Mouse (Mus musculus): Measurements from ENCODE around the gene Mtcl1.

Gene Mtcl1

DNA sequence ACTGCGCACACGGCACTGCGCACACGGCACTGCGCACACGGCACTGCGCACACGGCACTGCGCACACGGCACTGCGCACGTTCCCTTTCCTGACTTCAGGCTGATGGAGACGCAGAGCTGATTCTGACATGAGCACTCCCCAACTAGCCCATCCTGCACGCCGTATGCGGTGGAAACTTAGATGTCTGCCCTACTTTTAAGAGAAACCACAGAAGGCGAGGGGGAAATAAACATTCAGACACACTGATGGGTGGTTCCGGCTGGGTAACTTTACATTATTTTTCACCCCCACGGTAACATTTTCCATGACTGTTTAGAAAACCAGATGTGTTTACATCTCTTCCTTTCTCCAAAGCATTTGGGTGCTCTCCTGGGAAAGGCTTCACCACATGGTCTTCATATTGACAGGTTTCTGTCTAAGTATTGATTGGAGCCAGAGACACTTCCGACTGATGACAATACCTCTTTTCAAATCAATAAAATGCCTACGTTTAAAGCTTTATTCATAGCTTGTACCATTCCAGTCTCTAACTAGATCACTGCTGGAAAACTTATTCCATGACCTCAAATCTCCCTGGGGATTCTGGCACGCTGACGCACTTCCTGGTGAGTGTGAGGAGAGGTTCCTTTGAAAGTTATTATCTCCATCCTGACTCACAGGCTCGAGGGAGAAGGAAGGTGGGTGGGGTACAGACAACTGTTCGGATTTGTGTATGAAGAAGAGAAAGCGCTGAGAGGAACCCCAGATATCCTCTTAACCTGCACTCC lies 84.8 kb downstream of the Mtcl1 start:
- peak; percentile 88 for DNase-seq (ENCODE audit: low read depth, low spot score)

DNA sequence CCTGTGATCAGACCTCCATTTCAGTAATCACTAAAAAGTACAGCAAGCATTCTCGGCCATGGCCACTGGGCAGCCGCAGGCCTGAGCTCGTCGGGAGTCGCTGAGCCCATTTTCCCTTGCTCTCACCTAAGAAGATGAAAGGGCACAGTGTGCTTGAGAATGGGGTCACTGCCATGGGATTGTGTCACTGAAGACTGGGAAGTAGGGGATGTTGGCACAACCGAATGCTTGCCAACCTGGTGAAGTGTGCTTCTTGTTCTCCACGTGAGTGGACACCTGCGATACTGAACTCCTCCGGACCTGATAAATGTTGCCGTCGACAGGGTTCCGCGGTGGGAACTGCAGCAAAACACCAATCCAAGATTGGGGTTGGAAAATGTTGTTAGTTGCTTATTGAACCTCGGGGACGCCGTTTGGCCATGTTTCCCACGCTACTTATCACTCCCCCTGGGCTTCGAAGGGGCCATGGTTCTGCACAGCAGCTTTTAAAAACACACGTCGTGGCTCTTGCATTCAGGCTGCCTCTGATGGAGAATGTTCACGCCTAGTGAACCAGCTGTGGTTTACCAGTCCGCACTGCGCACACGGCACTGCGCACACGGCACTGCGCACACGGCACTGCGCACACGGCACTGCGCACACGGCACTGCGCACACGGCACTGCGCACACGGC lies 85.6 kb downstream of the Mtcl1 start:
- DNase-seq (ENCODE audit: low read depth, low spot score) = no peak

DNA sequence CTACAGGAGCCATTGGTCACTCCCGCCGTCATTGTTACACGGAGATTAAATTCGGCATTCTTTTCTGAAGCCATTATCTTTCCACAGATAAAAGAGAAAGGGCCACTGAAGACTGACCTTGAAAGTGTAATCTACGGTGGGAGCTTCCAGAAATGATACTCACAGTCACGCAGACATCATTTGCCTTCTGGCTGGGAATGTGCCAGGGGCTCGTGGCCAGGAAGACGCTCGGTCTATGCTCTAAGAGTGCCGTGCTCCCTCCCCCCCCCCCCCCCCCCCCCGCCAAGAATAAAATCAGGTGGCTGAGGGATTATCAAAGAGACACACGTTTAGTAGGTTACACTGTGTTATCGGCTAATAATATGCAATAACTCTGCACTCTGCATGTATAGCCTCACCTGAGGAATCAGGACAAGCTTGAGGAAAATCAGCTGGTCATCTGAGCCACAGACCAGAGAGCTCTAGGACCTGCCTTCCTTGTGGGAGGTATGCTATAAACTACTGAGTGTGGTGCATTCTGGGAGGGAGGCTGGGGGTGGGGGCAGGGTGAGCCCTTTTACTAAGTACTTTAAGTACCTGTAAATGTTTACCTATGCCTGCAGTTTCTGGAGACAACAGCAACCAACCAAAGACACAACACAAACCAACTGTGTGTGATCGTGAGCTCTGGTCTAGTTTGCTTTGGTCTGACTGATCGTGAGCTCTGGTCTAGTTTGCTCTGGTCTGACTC lies 87.1 kb downstream of the Mtcl1 start:
- DNase-seq (ENCODE audit: low read depth, low spot score) = no peak

DNA sequence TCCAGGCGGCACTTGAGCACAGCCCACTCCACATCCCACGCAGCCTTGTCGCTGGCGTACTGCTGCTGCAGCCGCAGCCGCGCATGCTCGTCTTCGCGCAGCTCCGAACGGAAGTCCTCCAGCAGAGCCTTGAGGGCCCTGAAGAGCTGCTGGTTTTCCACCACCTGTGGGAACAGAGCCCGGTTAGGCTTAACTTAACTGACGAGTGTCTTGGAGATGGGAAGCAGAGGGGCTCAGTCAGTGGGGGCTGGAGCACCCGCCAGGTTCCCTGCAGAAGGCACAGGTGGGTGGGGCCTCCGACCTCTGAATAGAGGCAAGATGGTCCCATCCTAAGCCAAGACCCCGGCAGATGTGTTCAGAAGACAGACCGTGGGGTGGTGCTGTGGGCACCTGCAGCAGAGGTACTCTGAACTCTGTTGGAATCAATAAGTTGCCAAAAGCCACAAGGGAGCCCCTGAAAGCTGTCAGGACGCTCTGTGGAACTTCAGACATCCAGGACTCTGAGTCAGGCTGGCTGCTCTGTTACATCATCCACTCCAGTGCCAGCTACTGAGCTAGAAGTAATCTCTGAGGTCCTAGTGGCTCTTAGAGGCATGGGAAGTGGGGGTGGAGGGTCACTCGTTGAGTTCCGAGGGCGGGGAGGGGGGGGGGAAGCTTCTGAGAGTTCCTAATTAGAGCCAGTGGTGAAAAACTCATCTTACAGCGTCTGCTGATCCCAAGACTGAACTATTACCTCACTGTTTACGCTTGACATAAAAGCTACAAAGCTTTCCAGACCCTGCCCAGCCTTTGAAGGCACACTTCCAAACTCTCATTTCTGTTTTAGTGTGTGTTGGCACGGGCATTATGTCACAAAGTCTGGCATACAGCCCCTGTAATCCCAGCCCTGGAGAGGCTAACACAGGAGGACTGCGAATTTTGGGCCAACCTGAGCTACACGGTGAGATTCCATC lies 91.2 kb downstream of the Mtcl1 start:
- DNase-seq (ENCODE audit: low read depth, low spot score) = peak; percentile 80

DNA sequence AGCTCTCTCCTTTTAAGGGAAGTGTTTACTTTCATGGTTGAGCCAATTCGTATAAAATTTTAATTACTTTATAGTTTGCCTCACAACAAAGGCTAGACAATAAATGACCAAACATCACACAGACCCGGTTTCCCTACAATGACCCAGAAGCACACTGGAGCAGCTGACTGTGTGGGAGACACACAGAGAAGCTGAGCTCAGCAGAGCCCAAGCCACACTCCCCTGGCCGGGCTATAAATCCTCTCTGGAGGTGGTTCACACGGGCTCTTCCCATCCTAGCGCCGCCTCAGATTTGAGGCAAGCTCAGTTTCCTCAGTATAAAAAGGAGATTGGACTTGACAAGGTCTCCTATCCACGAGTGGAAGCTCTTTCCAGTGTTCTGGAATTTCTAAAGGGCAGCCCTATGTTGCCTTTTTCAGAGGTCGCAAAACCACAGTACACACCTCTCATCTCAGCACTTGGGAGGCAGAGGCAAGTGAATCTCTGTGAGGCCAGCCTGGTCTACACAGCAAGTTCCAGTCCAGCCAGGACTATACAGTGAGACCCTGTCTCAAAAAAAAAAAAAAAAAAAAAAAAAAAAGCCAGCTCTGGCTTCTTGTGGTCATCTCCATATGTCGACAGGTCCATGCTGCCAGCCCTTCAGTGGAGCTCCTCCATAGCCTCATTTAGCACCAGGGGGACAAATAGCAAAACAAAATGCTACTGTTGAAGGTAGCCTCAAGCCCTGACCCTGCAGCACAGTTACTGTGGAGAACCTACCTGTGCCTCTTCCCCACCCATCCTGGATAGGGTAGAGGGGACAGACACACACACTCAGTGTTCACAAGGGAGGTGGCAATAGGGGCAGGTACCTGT lies 92.2 kb downstream of the Mtcl1 start:
- peak; percentile 74 for DNase-seq (ENCODE audit: low read depth, low spot score)

DNA sequence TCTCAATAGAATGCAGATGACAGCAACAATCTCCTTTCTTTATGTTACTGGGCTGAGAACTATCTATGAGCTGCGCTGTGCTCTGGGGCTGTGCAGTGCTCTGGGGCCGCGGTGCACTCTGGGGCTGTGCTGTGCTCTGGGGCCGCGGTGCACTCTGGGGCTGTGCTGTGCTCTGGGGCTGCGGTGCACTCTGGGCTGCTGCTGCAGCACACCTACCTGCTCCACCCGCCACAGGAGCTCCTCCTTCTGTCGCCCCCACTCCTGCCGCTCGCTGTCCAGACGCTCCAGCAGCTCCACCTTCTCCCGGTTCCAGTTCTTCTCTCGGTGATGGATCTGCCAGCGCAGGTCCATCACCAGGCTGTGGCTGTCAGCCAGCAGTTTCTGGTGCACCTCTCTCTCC lies 95.6 kb downstream of the Mtcl1 start:
- DNase-seq (ENCODE audit: low read depth, low spot score) = peak; percentile 70

DNA sequence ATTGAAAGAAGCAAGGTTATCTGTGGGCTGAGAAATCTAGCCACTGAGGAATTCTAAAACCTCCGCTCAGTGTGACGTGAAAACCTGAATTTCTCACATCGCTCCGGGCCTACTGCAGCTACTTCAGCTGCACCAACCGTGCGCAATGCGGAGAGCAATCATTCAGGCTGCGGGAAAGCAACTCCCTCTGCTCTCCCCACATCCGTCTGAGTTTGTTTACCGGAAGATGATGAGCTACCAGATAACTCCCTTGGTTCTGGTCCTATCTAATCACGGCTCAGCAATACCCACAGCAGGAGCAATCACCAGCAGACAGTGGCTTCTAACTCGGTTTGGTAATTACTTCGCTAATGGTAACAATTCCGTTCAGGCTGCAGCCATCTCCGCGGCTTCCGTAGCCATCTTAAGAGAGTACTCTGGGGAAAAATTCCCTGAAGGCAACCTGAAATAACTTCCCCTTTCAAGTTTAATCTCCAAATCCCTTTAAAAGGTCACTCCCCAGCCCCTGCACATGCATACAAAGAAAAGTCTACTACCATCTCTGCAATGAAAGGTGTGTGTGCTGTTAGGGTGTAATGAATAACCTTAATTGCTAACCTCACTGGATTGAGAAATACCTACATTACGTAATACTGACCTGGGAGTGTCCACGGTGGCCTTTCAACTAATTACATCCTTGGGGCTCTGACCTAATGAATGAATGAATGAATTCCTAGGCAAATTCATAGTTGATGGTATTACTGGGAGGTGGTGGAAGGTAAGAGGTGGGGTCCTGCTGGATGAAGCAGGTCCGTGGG lies 96.5 kb downstream of the Mtcl1 start:
- peak; percentile 62 for DNase-seq (ENCODE audit: low read depth, low spot score)

GRCm38 (mm10) chr17:66352219-66352618 lies 97.3 kb downstream of the Mtcl1 start:
- DNase-seq (ENCODE audit: low read depth, low spot score) = peak; percentile 82

- no peak for DNase-seq (ENCODE audit: low read depth, low spot score)
Observed at GRCm38 (mm10) chr17:66350689-66351088, 98.9 kb downstream of the Mtcl1 start.

DNA sequence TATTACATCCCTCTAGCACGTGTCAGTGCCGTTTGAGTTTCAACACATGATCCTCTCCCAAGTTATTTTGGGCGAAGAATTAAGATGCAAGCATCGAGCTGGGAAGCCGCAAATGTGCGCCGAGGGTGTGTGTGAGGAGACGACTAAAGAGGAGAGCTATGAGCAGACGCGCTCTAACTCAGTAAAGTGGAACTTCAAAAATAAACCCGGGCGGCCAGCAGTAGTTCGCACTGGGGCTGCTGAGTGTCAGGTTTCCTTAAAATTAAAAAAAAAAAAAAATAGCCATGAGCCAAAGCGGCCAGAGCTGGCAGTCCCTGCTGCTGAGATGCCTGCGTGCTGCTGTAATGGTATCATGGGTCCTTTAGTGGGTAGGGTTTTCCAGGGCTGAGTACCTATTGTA lies 99.4 kb downstream of the Mtcl1 start:
- peak; percentile 93 for DNase-seq (ENCODE audit: low read depth, low spot score)

DNA sequence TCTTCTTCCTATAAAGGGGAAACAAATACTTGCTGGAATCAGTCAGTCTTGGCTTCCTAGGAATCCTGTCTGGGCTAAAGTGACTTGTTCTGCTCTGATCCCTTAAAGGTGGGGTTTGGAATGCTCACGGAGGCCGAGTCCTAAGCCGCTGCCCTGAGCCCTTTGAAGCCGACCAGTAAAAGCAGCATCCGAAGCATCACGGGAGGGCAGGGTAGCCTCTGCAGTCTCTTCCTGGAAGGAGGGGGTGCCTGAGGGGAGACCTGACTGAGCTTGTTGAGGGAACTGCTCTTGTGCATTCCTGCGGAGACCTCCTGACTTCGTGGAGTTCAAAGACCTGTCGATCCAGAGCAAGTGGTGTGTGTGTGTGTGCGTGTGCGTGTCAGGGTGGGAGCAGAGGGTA lies 103.2 kb downstream of the Mtcl1 start:
- DNase-seq (ENCODE audit: low read depth, low spot score) = no peak

- peak; percentile 73 for DNase-seq (ENCODE audit: low read depth, low spot score)
Observed at GRCm38 (mm10) chr17:66345680-66346079, 103.9 kb downstream of the Mtcl1 start.

- no peak for DNase-seq (ENCODE audit: low read depth, low spot score)
Observed at GRCm38 (mm10) chr17:66342932-66343331, 106.6 kb downstream of the Mtcl1 start.

DNA sequence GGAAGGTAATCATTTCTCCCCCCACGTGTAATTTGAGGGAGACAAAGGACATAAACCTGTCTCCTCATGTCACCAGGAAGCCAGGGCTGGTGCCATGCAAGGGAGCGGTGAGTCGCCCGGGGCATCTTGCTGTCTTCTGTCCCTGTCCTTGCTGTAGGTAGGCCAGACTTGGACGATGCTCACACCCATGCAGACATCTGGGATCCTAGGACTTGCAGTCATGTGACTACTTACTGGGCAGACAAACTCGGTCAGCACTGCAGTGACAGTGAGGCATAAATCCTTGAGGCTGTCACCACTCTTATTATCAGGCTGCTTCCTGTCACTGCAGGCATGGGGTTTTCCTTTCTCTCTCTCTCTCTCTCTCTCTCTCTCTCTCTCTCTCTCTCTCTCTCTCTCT lies 107.9 kb downstream of the Mtcl1 start:
- peak; percentile 65 for DNase-seq (ENCODE audit: low read depth, low spot score)

GRCm38 (mm10) chr17:66340798-66341197 lies 108.8 kb downstream of the Mtcl1 start:
- DNase-seq (ENCODE audit: low read depth, low spot score) = peak; percentile 53

- DNase-seq (ENCODE audit: low read depth, low spot score) = peak; percentile 45
Observed at GRCm38 (mm10) chr17:66337929-66338328, 111.6 kb downstream of the Mtcl1 start.

DNA sequence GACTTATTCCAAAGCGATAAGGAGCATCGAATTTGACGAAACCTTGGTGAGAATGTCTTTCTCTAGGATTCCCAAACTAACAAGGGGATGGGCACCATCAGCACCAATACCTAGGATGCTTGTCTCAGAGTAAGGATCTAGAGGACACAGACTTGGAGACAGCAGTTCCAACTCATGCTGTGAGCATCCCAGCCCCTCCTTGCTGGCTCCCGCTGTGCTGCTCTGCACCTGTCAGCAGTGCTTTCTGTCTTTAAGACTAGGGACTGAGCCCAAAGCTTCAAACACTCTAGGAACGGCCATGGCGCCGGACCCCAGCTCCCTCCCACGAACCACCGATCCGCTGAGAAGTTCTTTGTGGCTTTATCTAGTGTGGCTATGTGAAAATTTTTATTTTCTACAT lies 114.0 kb downstream of the Mtcl1 start:
- DNase-seq (ENCODE audit: low read depth, low spot score) = peak; percentile 58

DNA sequence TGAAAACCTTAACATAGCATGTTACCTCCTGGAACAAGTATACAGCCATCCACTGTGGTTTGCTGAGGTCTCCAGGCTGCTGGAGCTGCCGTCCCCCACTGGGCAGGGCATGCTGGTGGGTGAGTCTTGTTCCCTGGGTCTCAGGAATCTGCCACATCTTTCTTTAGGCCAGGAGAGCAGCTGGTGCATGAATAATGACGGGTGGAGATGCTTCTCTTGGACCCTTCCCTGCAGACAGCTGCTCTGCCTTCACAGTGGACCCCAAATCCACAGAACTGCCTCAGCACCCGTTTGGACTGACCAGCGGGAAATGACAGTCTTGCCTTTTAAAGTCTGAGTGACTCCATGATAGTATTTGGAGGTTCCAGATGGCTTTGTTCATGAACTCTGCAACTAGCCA lies 114.7 kb downstream of the Mtcl1 start:
- no peak for DNase-seq (ENCODE audit: low read depth, low spot score)

- DNase-seq (ENCODE audit: low read depth, low spot score) = no peak
Observed at GRCm38 (mm10) chr17:66331207-66331606, 118.3 kb downstream of the Mtcl1 start.

All from brain, adult 2 months (tissue).